Mouse (Mus musculus): ENCODE measurements around the gene Zfp511. TPM values are rescaled to one million over a fixed set of nuclear protein-coding genes. Genes with fewer than 3 reads are reported as not detected.

Gene Zfp511
- total RNA-seq, 2 experiments from 2014 or later = 16.3 to 23.5 TPM

Small RNA genes within 50 kb of the gene (microRNA-seq; reads per million reads assigned to microRNA genes)
- 0.47 to 3.1 reads per million in 2 experiments for gene Mir7062 (ENCODE audit: borderline number of aligned reads in 2 of 2)

Other genes starting within 250 kb of the Zfp511 start
- gene Adgra1, start 202.2 kb upstream of the Zfp511 start, total RNA-seq (2021) = 1 to 10 TPM; 2.6 to 2.8 TPM
- 1 to 10 TPM in 1 of 2 experiments, under 1 TPM in 1; 0.93 to 1.2 TPM for gene Kndc1, start 141.7 kb upstream of the Zfp511 start, total RNA-seq (2021)
- gene Utf1, start 92.6 kb upstream of the Zfp511 start, total RNA-seq (2021) = not detected
- gene 6430531B16Rik, start 57.6 kb upstream of the Zfp511 start, total RNA-seq (2021) = not detected
- gene Adam8, start 43.8 kb upstream of the Zfp511 start, total RNA-seq (2021) = 1 to 10 TPM; 1.9 to 6.9 TPM
- 10 to 100 TPM; 18.5 to 22.8 TPM for gene Tubgcp2, start 278 bp downstream of the Zfp511 start, total RNA-seq (2021)
- not detected for gene Msx3, start 12.7 kb downstream of the Zfp511 start, total RNA-seq (2021)
- gene Caly, start 46.2 kb downstream of the Zfp511 start, total RNA-seq (2021) = 1 to 10 TPM; 6.2 to 7.5 TPM
- gene Prap1, start 57.0 kb downstream of the Zfp511 start, total RNA-seq (2021) = not detected
- gene Fuom, start 66.0 kb downstream of the Zfp511 start, total RNA-seq (2021) = 10 to 100 TPM; 55.7 to 64.0 TPM
- 10 to 100 TPM; 15.1 to 16.8 TPM for gene Paox, start 79.4 kb downstream of the Zfp511 start, total RNA-seq (2021)
- 100 to 1,000 TPM; 472 to 511 TPM for gene Echs1, start 80.1 kb downstream of the Zfp511 start, total RNA-seq (2021)
- gene Mtg1, start 101.2 kb downstream of the Zfp511 start, total RNA-seq (2021) = 10 to 100 TPM; 28.6 to 31.4 TPM
- gene Sprn, start 118.5 kb downstream of the Zfp511 start, total RNA-seq (2021) = under 1 TPM; 0.58 to 0.80 TPM
- not detected for gene Olfr522, start 128.4 kb downstream of the Zfp511 start, total RNA-seq (2021)
- not detected for gene Olfr523, start 136.8 kb downstream of the Zfp511 start, total RNA-seq (2021)
- not detected for gene Olfr524, start 169.6 kb downstream of the Zfp511 start, total RNA-seq (2021)
- not detected for gene Cd163l1, start 181.9 kb downstream of the Zfp511 start, total RNA-seq (2021)
- gene 5830411N06Rik, start 210.9 kb downstream of the Zfp511 start, total RNA-seq (2021) = not detected